Mouse (Mus musculus) midbrain, embryonic 15.5 days (tissue): ENCODE measurements at regions not wholly inside any gene's neighbourhood (a gene's known extent, or its start where the extent isn't known, plus 50 kb on each side); places are given as distances from the start of the nearest gene placed in this dataset.
"Not testable (repeated sequence)": the region's sequence is repeated elsewhere in the genome, so short reads cannot be mapped to it uniquely, and the experiment has no call there.

Experiments used
- ATAC-seq: fragments of 200-750 bp; cut with Nextera tagmentation; replicated peaks from 2 replicates; pipeline ENCODE4 v1.8.0; 2017; ENCODE audit warnings: moderate TSS enrichment
- H3K27ac ChIP-seq: fragments of 300-500 bp; sonication (generic); 2 replicates; pipeline ENCODE4 v1.5.1; 2015; ENCODE audit warnings: mild to moderate bottlenecking, inconsistent platforms
- H3K27me3 ChIP-seq: fragments of 300-500 bp; sonication (generic); replicated peaks from 2 replicates; pipeline ENCODE4 v1.6.1; 2015; ENCODE audit warnings: inconsistent platforms
- H3K36me3 ChIP-seq: fragments of 300-500 bp; sonication (generic); replicated peaks from 2 replicates; pipeline ENCODE4 v1.6.1; 2015; ENCODE audit warnings: inconsistent platforms
- H3K4me1 ChIP-seq: fragments of 300-500 bp; sonication (generic); 2 replicates; pipeline ENCODE4 v1.6.1; 2015; ENCODE audit warnings: inconsistent platforms
- H3K4me2 ChIP-seq: fragments of 300-500 bp; sonication (generic); 2 replicates; pipeline ENCODE4 v1.6.1; 2015; ENCODE audit warnings: inconsistent platforms, mild to moderate bottlenecking, moderate library complexity
- H3K4me3 ChIP-seq: fragments of 300-500 bp; sonication (generic); 2 replicates; pipeline ENCODE4 v1.5.1; 2015; ENCODE audit warnings: mild to moderate bottlenecking, inconsistent platforms
- H3K9ac ChIP-seq: fragments of 300-500 bp; sonication (generic); 2 replicates; pipeline ENCODE4 v1.6.1; 2015; ENCODE audit warnings: mild to moderate bottlenecking, inconsistent platforms
- H3K9me3 ChIP-seq: fragments of 300-500 bp; sonication (generic); 2 replicates; pipeline ENCODE4 v1.6.1; 2016; ENCODE audit warnings: inconsistent platforms
- WGBS: fragments of 180-500 bp; shearing (Covaris S2); methylation state at CpG from one replicate; pipeline ENCODE4 v1.1.7; 2015; ENCODE audit warnings: mixed read lengths; 5-methylcytosine and 5-hydroxymethylcytosine counted together

DNA sequence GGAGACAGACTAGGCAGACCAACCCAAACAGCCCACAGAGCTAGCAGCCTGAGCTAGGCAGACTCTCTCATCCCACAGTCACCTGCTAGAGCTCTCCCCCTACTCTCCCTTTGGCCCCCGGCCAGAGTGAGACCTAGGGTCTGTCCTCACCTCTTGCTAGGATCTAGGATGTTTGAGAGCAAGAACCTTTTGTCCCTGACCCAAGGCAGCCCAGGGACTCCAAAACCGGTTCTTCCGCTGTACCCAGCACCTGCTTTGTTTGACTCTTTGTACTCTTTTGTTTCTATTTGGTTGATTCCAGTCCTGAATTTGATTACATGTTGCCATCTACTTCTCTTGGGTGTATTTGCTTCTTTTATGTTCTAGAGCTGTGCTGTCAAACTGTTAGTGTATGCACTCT, 75.3 kb downstream of the H60c start:
- H3K4me3 ChIP-seq = no peak overlapping the region
- H3K4me2 ChIP-seq = no peak overlapping the region
- no peak for ATAC-seq
- H3K9me3 ChIP-seq = no peaks in the 10 kb centered on the region
- H3K27me3 ChIP-seq = no peaks in the 10 kb centered on the region
- no peak overlapping the region for H3K27ac ChIP-seq
- H3K4me1 ChIP-seq = no peaks in the 10 kb centered on the region
- no peaks in the 10 kb centered on the region for H3K36me3 ChIP-seq
- 65% methylated on average over 3 of the region's 3 CpGs for WGBS
- H3K9ac ChIP-seq = no peak overlapping the region

DNA sequence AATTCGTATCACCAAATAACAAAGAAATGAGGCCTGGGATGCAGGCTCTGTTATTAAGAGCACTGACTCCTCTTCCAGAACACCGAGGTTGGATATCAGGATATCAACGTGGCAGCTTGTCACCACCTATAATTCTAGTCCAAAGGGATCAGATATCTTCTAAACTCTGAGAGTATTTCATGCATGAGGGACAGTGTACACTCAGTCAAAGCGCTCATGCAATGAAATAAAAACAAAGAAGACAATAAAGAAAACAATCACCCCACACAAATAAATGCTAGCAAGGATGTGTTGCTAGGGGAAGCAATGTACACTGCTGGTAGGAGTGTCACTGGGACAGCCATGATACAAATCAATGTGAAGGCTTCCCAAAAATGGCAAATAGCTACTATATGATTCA, 79.2 kb downstream of the H60c start:
- 88% methylated on average over 4 of the region's 4 CpGs for WGBS
- Histone ChIP-seq H3K27ac (no peak overlapping the region), H3K36me3 (no peaks in the 10 kb centered on the region), H3K27me3 (no peaks in the 10 kb centered on the region), H3K4me3 (no peak overlapping the region), H3K4me1 (no peaks in the 10 kb centered on the region), H3K4me2 (no peak overlapping the region), H3K9me3 (no peaks in the 10 kb centered on the region; the same call in 1 of the 2 replicates), H3K9ac (no peak overlapping the region)
- no peak for ATAC-seq

DNA sequence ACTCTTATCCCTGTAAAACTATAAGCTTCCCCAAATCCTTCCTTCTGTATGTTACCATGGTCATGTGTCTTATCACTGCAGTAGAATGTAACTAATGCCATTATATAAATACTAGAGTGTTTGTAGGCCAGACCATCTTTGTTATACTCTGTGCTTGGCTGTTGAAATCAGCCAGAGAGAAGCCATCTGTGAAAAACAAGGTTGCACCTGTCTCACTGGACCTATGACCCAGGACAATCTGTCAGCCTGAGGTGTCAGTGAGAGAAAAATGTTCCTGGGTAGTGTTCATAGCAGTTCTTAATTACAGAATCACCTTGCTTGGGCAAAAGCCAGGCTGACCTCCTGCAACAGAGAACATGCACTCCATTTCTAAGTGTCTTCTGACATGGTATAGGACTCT, 87.5 kb downstream of the H60c start:
- no peaks in the 10 kb centered on the region for H3K36me3 ChIP-seq
- no peaks in the 10 kb centered on the region for H3K27me3 ChIP-seq
- H3K27ac ChIP-seq = no peak overlapping the region
- no peak overlapping the region for H3K9ac ChIP-seq
- ATAC-seq = no peak
- H3K4me1 ChIP-seq = no peaks in the 10 kb centered on the region
- H3K9me3 ChIP-seq = peaks cover 3% of the 10 kb centered on the region; the same call in 1 of the 2 replicates
- no peak overlapping the region for H3K4me2 ChIP-seq
- no peak overlapping the region for H3K4me3 ChIP-seq

DNA sequence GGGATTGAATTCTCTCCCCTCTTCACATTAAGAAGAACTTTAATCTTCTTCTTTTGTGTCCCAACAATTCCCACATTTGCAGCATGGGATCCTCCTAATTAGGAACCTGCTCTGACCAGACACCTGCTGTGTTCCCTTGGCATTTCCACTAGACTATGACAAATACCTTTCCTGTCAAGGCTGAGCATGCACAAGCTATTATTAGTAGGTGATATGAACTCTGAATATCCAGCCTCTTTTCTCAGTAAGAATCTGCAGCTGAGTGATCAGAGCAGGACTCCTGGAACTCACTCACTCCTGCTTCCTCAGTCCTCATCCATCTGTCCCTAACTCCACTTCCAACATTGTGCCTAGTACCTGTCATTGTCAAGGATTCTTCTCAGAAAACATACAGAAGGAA, 94.0 kb downstream of the H60c start:
- no peaks in the 10 kb centered on the region for H3K4me1 ChIP-seq
- H3K9ac ChIP-seq = no peak overlapping the region
- no peak overlapping the region for H3K4me3 ChIP-seq
- no peaks in the 10 kb centered on the region for H3K9me3 ChIP-seq
- no peak for ATAC-seq
- H3K36me3 ChIP-seq = no peaks in the 10 kb centered on the region
- no peaks in the 10 kb centered on the region for H3K27me3 ChIP-seq
- H3K4me2 ChIP-seq = no peak overlapping the region
- H3K27ac ChIP-seq = no peak overlapping the region

DNA sequence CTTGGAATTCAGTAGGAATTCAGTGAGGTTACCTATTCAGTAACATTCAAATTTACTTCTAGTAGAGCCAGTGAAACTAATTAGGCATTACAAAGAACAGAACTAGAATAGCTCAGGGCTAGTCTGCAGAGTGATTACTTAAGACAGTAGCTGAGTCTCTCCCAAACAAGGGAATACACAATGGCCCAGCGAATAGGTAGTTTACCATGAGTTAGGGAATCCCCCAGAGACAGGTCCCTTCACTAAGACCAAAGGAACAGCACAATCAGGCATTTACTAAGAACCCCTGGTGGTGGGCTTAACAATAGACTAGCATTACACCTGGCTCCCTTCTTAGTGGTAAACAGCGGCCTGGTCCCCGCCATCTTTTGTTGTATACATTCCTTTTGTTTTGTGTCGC, 94.6 kb downstream of the H60c start:
- not testable (repeated sequence) for H3K9ac ChIP-seq, H3K4me3 ChIP-seq, H3K27ac ChIP-seq, H3K36me3 ChIP-seq, ATAC-seq, H3K9me3 ChIP-seq, H3K27me3 ChIP-seq, H3K4me2 ChIP-seq, H3K4me1 ChIP-seq
- WGBS = 55% methylated on average over 4 of the region's 4 CpGs

DNA sequence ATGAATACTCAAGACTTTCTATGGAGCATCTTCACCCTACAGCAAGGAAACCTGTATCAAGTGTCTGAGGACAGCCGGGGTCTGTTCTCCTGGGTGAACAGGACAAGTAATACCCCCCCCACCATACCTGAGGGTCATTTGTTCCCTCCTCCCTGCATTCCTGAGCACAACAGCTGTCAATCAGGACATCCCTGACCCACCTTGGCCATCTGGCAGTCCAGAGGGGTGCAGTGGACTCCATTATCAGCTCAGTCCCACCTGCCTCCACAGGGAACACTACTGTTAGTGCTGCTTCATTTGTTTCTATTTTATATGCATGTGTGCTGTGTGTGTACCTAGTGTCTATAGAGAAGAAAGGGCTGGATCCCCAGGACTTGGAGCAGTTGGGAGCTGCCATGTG, 95.3 kb downstream of the H60c start:
- 92% methylated on average over 1 of the region's 1 CpGs for WGBS
- H3K4me2 ChIP-seq = no peak overlapping the region
- H3K36me3 ChIP-seq = no peaks in the 10 kb centered on the region
- ATAC-seq = no peak
- H3K27ac ChIP-seq = no peak overlapping the region
- peaks cover 4% of the 10 kb centered on the region; the same call in 1 of the 2 replicates for H3K9me3 ChIP-seq
- no peak overlapping the region for H3K4me3 ChIP-seq
- H3K27me3 ChIP-seq = no peaks in the 10 kb centered on the region
- no peaks in the 10 kb centered on the region for H3K4me1 ChIP-seq
- no peak overlapping the region for H3K9ac ChIP-seq

DNA sequence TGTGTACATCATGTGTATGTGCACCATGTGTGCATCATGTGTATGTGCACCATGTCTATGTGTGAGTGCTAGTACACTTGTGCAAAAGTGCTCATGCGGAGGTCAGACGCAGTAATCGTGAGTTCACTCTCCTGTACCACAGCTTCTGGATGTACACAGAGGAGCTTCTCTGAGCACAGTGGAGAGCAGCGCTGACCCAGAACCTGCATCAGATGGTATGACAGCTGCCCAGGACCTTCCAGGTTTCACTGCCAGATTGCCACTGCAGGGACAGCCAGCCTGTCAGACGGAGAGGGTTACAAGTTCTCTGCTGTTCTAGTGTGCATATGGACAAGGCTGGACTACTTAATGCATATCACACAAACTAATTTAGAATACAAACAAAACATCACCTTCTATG, 96.2 kb downstream of the H60c start:
- ATAC-seq = no peak
- Histone ChIP-seq H3K27ac (no peak overlapping the region), H3K4me2 (no peak overlapping the region), H3K9me3 (peaks cover 4% of the 10 kb centered on the region; the same call in 1 of the 2 replicates), H3K9ac (no peak overlapping the region), H3K4me3 (no peak overlapping the region), H3K36me3 (no peaks in the 10 kb centered on the region), H3K27me3 (no peaks in the 10 kb centered on the region), H3K4me1 (no peaks in the 10 kb centered on the region)
- 92% methylated on average over 5 of the region's 5 CpGs for WGBS

DNA sequence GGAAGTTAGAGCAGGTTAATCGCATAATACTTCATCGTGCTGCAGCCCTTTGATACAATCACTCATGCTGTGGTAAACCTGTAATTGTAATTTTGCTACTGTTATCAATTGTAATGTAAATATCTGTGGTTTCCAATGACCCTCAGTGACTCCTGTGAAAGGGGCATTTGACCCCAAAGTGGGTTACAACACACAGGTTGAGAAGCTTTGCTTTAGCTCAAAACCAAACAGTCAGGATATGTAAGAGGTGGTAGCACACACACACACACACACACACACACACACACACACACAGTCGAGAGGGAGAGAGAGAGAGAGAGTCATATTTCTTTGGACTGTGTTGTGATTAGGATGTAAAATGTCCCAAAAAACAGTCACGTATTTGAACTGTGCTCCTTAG, 112.0 kb downstream of the H60c start:
- H3K4me2 ChIP-seq = no peak overlapping the region
- H3K27ac ChIP-seq = no peak overlapping the region
- no peak overlapping the region for H3K4me3 ChIP-seq
- no peaks in the 10 kb centered on the region for H3K4me1 ChIP-seq
- H3K36me3 ChIP-seq = no peaks in the 10 kb centered on the region
- no peak overlapping the region for H3K9ac ChIP-seq
- 80% methylated on average over 4 of the region's 4 CpGs for WGBS
- no peaks in the 10 kb centered on the region for H3K27me3 ChIP-seq
- no peak for ATAC-seq
- peaks cover 3% of the 10 kb centered on the region; the same call in 1 of the 2 replicates for H3K9me3 ChIP-seq

DNA sequence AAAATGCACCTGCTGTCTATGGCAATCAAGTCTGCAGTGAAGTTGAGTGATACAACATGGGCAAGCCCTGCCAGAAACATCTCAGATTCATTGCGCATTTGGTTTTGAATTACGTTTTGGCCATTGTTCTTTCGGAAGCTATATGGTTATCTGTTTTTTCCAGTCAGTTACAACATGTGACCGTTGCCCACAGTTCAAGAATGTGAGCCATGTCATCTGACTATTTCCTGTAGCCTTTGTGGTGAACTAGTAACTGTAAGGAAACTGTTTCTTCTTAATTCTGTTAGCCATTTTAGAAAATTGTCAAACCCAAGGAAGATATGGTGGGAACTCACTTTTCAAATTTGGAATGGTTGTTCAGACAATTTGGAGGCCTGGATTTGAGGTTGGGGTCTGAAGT, 119.4 kb downstream of the H60c start:
- Histone ChIP-seq H3K9me3 (peaks cover 10% of the 10 kb centered on the region), H3K4me2 (no peak overlapping the region), H3K36me3 (no peaks in the 10 kb centered on the region), H3K27ac (no peak overlapping the region), H3K9ac (no peak overlapping the region), H3K4me1 (no peaks in the 10 kb centered on the region), H3K27me3 (no peaks in the 10 kb centered on the region), H3K4me3 (no peak overlapping the region)
- 88% methylated on average over 4 of the region's 4 CpGs for WGBS
- no peak for ATAC-seq

DNA sequence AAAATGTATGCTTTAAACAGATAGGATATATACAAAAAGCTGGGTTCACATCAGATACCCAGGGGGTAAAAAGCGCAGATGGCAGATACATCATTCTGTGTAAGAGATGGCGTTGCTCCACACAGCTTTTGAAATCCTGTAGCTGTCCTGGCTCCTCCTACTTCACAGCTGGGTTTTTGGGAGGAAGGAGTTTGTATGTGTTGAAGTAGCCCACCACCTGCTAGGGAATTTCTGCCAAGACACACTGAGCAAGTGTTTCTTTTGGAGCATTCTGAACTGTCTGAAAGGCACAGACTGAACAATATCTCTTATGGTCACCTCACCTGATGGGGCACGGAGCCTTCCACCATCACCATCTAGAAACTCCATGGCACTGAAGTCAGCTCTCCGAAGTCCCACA, 128.3 kb downstream of the H60c start:
- 81% methylated on average over 4 of the region's 4 CpGs for whole genome bisulfite sequencing
- H3K36me3 ChIP-seq = no peaks in the 10 kb centered on the region
- no peak for ATAC-seq
- H3K27ac ChIP-seq = no peak overlapping the region
- H3K4me2 ChIP-seq = no peak overlapping the region
- no peaks in the 10 kb centered on the region for H3K4me1 ChIP-seq
- no peak overlapping the region for H3K4me3 ChIP-seq
- no peaks in the 10 kb centered on the region for H3K27me3 ChIP-seq
- H3K9me3 ChIP-seq = peaks cover 13% of the 10 kb centered on the region
- H3K9ac ChIP-seq = no peak overlapping the region

DNA sequence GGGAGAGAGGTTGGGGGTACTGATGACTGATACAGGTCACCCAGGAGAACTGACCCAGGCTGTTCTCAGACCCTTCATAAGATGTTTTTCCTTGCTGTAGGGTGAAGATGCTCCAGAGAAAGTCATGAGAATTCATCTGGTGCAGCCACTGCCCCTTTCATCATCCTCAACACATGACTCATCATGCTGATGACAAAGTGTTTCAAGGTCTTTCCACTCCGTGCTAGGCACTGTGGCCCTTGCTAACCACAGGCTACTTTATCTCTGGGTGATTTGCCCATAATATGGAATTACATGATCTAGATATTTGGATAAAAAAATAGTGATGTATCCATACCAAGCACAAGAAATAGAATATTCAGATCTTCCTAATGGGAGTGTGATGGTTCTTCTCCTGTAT, 140.1 kb downstream of the H60c start:
- Histone ChIP-seq H3K9ac (no peak overlapping the region), H3K27me3 (no peaks in the 10 kb centered on the region), H3K4me2 (no peak overlapping the region), H3K27ac (no peak overlapping the region), H3K4me1 (no peaks in the 10 kb centered on the region), H3K9me3 (peaks cover 57% of the 10 kb centered on the region), H3K4me3 (no peak overlapping the region), H3K36me3 (no peaks in the 10 kb centered on the region)
- ATAC-seq = no peak
- 66% methylated on average over 1 of the region's 1 CpGs for WGBS

DNA sequence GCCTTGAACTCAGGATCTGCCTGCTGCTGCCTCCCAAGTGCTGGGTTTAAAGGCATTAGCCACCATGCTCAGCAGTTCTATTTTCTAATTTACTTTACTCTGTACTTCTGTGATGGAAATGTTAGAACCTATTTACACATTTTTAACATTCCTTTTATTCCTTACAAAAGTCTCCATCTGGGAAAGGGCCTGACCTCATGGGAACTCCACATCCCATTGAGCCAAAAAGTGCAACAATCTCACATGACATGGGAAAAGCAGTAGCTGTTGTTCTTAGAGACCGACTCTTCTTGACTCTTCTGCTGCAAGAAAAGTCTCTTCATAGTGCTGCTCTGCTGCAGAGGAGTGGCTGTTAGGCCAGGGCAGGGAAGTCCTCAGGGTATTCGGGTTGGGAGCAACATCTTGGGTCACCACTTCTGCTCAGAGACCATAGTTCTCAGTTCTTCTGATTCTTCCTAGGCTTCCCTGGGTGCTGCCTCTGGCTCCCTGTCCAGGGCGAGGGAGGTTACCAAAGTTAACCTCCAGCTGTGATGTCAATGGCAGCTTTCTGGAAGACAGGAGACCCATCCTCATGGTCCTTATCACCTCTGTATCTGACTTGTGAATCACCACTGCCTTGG, 150.0 kb downstream of the H60c start:
- Histone ChIP-seq H3K4me3 (no peak overlapping the region), H3K27me3 (no peaks in the 10 kb centered on the region), H3K9ac (no peak overlapping the region), H3K4me2 (no peak overlapping the region), H3K27ac (no peak overlapping the region), H3K4me1 (no peaks in the 10 kb centered on the region), H3K36me3 (no peaks in the 10 kb centered on the region), H3K9me3 (peaks cover 55% of the 10 kb centered on the region)
- 88% methylated on average over 3 of the region's 3 CpGs for WGBS
- no peak for ATAC-seq

DNA sequence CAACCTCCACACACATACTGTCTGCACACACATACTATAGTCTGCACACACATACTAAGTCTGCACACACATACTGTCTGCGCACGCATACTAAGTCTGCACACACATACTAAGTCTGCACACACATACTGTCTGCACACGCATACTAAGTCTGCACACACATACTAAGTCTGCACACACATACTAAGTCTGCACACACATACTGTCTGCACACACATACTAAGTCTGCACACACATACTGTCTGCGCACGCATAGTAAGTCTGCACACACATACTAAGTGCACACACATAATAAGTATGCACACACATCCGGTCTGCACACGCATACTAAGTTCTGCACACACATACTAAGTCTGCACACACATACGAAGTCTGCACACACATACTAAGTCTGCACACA, 153.2 kb downstream of the H60c start:
- 91% methylated on average over 3 of the region's 8 CpGs for WGBS
- ATAC-seq, H3K9ac ChIP-seq, H3K4me3 ChIP-seq, H3K4me2 ChIP-seq, H3K36me3 ChIP-seq, H3K27me3 ChIP-seq, H3K4me1 ChIP-seq, H3K27ac ChIP-seq: not testable (repeated sequence)
- H3K9me3 ChIP-seq = peaks cover 29% of the 10 kb centered on the region
